Mouse (Mus musculus) heart, embryonic 10.5 days (tissue): ENCODE measurements around the gene Gramd1b. TPM values are rescaled to one million over a fixed set of nuclear protein-coding genes. Genes with fewer than 3 reads are reported as not detected.

Source experiments
- DNase-seq: peaks from one replicate; pipeline ENCODE4 v3.0.0-alpha.2; 2017; ENCODE audit warnings: low spot score
- H3K27ac ChIP-seq: fragments of 300-500 bp; sonication (generic); 2 replicates; pipeline ENCODE4 v1.5.1; 2016; ENCODE audit warnings: mild to moderate bottlenecking
- H3K27me3 ChIP-seq: fragments of 300-500 bp; sonication (generic); 2 replicates; pipeline ENCODE4 v1.6.1; 2016; ENCODE audit warnings: mild to moderate bottlenecking; ENCODE audit not compliant: poor library complexity, insufficient read depth, severe bottlenecking
- H3K36me3 ChIP-seq: fragments of 300-500 bp; sonication (generic); 2 replicates; pipeline ENCODE4 v1.6.1; 2016; ENCODE audit warnings: mild to moderate bottlenecking, moderate library complexity
- H3K4me1 ChIP-seq: fragments of 300-500 bp; sonication (generic); 2 replicates; pipeline ENCODE4 v1.6.1; 2016; ENCODE audit warnings: mild to moderate bottlenecking
- H3K4me3 ChIP-seq: fragments of 300-500 bp; sonication (generic); 2 replicates; pipeline ENCODE4 v1.5.1; 2016; ENCODE audit warnings: mild to moderate bottlenecking, moderate library complexity
- H3K9me3 ChIP-seq: fragments of 300-500 bp; sonication (generic); 2 replicates; pipeline ENCODE4 v1.6.1; 2016; ENCODE audit warnings: mild to moderate bottlenecking, moderate library complexity
- WGBS: fragments of 180-500 bp; shearing (Covaris S2); methylation state at CpG from one replicate; pipeline ENCODE4 v1.1.7; 2016; 5-methylcytosine and 5-hydroxymethylcytosine counted together
- polyA plus RNA-seq: library from polyadenylated mRNA; unstranded; fragments of >200 nt; fragmentation: Nextera tagmentation; extraction: Ambion mirVana; gene quantifications from 2 replicates; pipeline ENCODE4 v1.2.1, GENCODE M21; 2016

Gene Gramd1b
- polyA plus RNA-seq, 1 experiment from 2014 or later = 5.0 TPM

GRCm38 (mm10) chr9:40410895-40411294 lies 120.3 kb downstream of the Gramd1b start:
- Histone ChIP-seq H3K4me3 (no peak overlapping the region), H3K4me1 (peaks cover 14% of the 10 kb centered on the region), H3K9me3 (no peaks in the 10 kb centered on the region), H3K27me3 (no peaks in the 10 kb centered on the region), H3K27ac (no peak overlapping the region), H3K36me3 (no peaks in the 10 kb centered on the region)
- 97% methylated on average over 3 of the region's 3 CpGs for WGBS
- no peak for DNase-seq

- Histone ChIP-seq H3K27ac (no peak overlapping the region), H3K36me3 (no peaks in the 10 kb centered on the region), H3K4me1 (peaks cover 16% of the 10 kb centered on the region), H3K4me3 (no peak overlapping the region), H3K9me3 (no peaks in the 10 kb centered on the region), H3K27me3 (no peaks in the 10 kb centered on the region)
- DNase-seq = no peak
- 47% methylated on average over 2 of the region's 2 CpGs for WGBS
These were observed 122.1 kb downstream of the Gramd1b start for GRCm38 (mm10) chr9:40409071-40409470.

GRCm38 (mm10) chr9:40408415-40408814 lies 122.8 kb downstream of the Gramd1b start:
- no peaks in the 10 kb centered on the region for H3K9me3 ChIP-seq
- H3K36me3 ChIP-seq = no peaks in the 10 kb centered on the region
- no peak overlapping the region for H3K27ac ChIP-seq
- H3K4me1 ChIP-seq = peaks cover 16% of the 10 kb centered on the region
- no peak for DNase-seq
- 62% methylated on average over 3 of the region's 3 CpGs for WGBS
- no peak overlapping the region for H3K4me3 ChIP-seq
- no peaks in the 10 kb centered on the region for H3K27me3 ChIP-seq

GRCm38 (mm10) chr9:40407876-40408275 lies 123.3 kb downstream of the Gramd1b start:
- Histone ChIP-seq H3K4me3 (no peak overlapping the region), H3K9me3 (no peaks in the 10 kb centered on the region), H3K4me1 (peaks cover 16% of the 10 kb centered on the region), H3K27ac (no peak overlapping the region), H3K27me3 (no peaks in the 10 kb centered on the region), H3K36me3 (no peaks in the 10 kb centered on the region)
- 66% methylated on average over 5 of the region's 5 CpGs for WGBS
- no peak for DNase-seq

GRCm38 (mm10) chr9:40405804-40406203 lies 125.4 kb downstream of the Gramd1b start:
- Histone ChIP-seq H3K4me3 (no peak overlapping the region), H3K27me3 (no peaks in the 10 kb centered on the region), H3K9me3 (no peaks in the 10 kb centered on the region), H3K27ac (no peak overlapping the region), H3K4me1 (peaks cover 28% of the 10 kb centered on the region), H3K36me3 (no peaks in the 10 kb centered on the region)
- no peak for DNase-seq
- 37% methylated on average over 6 of the region's 6 CpGs for WGBS

GRCm38 (mm10) chr9:40405263-40405662 lies 125.9 kb downstream of the Gramd1b start:
- no peak overlapping the region for H3K4me3 ChIP-seq
- H3K27me3 ChIP-seq = no peaks in the 10 kb centered on the region
- H3K4me1 ChIP-seq = peaks cover 34% of the 10 kb centered on the region
- no peak overlapping the region for H3K27ac ChIP-seq
- WGBS = 66% methylated on average over 5 of the region's 5 CpGs
- H3K36me3 ChIP-seq = no peaks in the 10 kb centered on the region
- H3K9me3 ChIP-seq = no peaks in the 10 kb centered on the region
- DNase-seq = no peak

- no peak overlapping the region for H3K27ac ChIP-seq
- 85% methylated on average over 11 of the region's 11 CpGs for WGBS
- no peaks in the 10 kb centered on the region for H3K27me3 ChIP-seq
- no peak overlapping the region for H3K4me3 ChIP-seq
- no peaks in the 10 kb centered on the region for H3K9me3 ChIP-seq
- H3K36me3 ChIP-seq = no peaks in the 10 kb centered on the region
- no peak for DNase-seq
- peaks cover 36% of the 10 kb centered on the region for H3K4me1 ChIP-seq
These were observed 126.5 kb downstream of the Gramd1b start for GRCm38 (mm10) chr9:40404637-40405036.

GRCm38 (mm10) chr9:40403750-40404149 lies 127.4 kb downstream of the Gramd1b start:
- DNase-seq = no peak
- 81% methylated on average over 7 of the region's 7 CpGs for WGBS
- H3K27me3 ChIP-seq = no peaks in the 10 kb centered on the region
- no peak overlapping the region for H3K27ac ChIP-seq
- H3K4me1 ChIP-seq = peaks cover 37% of the 10 kb centered on the region
- H3K36me3 ChIP-seq = no peaks in the 10 kb centered on the region
- no peak overlapping the region for H3K4me3 ChIP-seq
- no peaks in the 10 kb centered on the region for H3K9me3 ChIP-seq

GRCm38 (mm10) chr9:40401818-40402217 lies 129.4 kb downstream of the Gramd1b start:
- Histone ChIP-seq H3K4me1 (peaks cover 35% of the 10 kb centered on the region), H3K27ac (no peak overlapping the region), H3K4me3 (no peak overlapping the region), H3K27me3 (no peaks in the 10 kb centered on the region), H3K36me3 (no peaks in the 10 kb centered on the region), H3K9me3 (no peaks in the 10 kb centered on the region)
- 83% methylated on average over 5 of the region's 5 CpGs for WGBS
- no peak for DNase-seq

GRCm38 (mm10) chr9:40400854-40401253 lies 130.3 kb downstream of the Gramd1b start:
- H3K36me3 ChIP-seq = no peaks in the 10 kb centered on the region
- WGBS = 56% methylated on average over 9 of the region's 9 CpGs
- DNase-seq = no peak
- H3K9me3 ChIP-seq = no peaks in the 10 kb centered on the region
- H3K27ac ChIP-seq = no peak overlapping the region
- H3K4me3 ChIP-seq = no peak overlapping the region
- peaks cover 30% of the 10 kb centered on the region for H3K4me1 ChIP-seq
- no peaks in the 10 kb centered on the region for H3K27me3 ChIP-seq

- Histone ChIP-seq H3K27ac (no peak overlapping the region), H3K36me3 (no peaks in the 10 kb centered on the region), H3K4me3 (no peak overlapping the region), H3K4me1 (peaks cover 24% of the 10 kb centered on the region), H3K9me3 (no peaks in the 10 kb centered on the region), H3K27me3 (no peaks in the 10 kb centered on the region)
- DNase-seq = no peak
- WGBS = 87% methylated on average over 2 of the region's 2 CpGs
These were observed 131.0 kb downstream of the Gramd1b start for GRCm38 (mm10) chr9:40400171-40400570.

GRCm38 (mm10) chr9:40399359-40399932 lies 131.7 kb downstream of the Gramd1b start:
- no peaks in the 10 kb centered on the region for H3K27me3 ChIP-seq

GRCm38 (mm10) chr9:40397471-40398245 lies 133.5 kb downstream of the Gramd1b start:
- Histone ChIP-seq H3K27ac (no peak overlapping the region), H3K27me3 (no peaks in the 10 kb centered on the region), H3K4me3 (no peak overlapping the region), H3K4me1 (peaks cover 30% of the 10 kb centered on the region), H3K9me3 (no peaks in the 10 kb centered on the region), H3K36me3 (no peaks in the 10 kb centered on the region)
- no peak for DNase-seq
- WGBS = 73% methylated on average over 7 of the region's 7 CpGs

More at GRCm38 (mm10) chr9:40399359-40399932, 131.7 kb downstream of the Gramd1b start:
- 66% methylated on average over 6 of the region's 6 CpGs for WGBS
- no peak overlapping the region for H3K27ac ChIP-seq
- no peaks in the 10 kb centered on the region for H3K36me3 ChIP-seq
- H3K9me3 ChIP-seq = no peaks in the 10 kb centered on the region
- H3K4me3 ChIP-seq = no peak overlapping the region
- peaks cover 24% of the 10 kb centered on the region for H3K4me1 ChIP-seq
- DNase-seq = no peak
